In genomic region chr4:75713960-75714359, GRCm38 (mm10) we compare ENCODE assay signal across 14 mouse cellular contexts.
A peak's percentile ranks its signal among the peaks of the same experiment; 100 is the strongest.
DNase-seq lines count a peak whose midpoint lies in the region; ATAC-seq and TF ChIP-seq lines count a peak whose summit lies in the region.
"Had no signal": no experiment of that assay in that cellular context is flagged by ENCODE, and none has a peak within 500 bp of the region (broad histone marks: within the 10 kb centered on the region; RNA-seq: fewer than 3 reads in every experiment).

No protein-coding gene starts in this region.

- DNase-seq in cerebellum, adult 2 months = no peak
- no peak for DNase-seq in cerebellum, adult 9-10 months
- DNase-seq in layer of hippocampus, adult 2 months (ENCODE audit: low spot score in 2 of 2) = no peak
- DNase-seq in layer of hippocampus, adult 18-20 months (ENCODE audit: low spot score in 2 of 2) = no peak
- DNase-seq in 416B (ENCODE audit: low read depth) = peak; percentile 12
- peak; percentile 56 for DNase-seq in ZHBTc4 (ENCODE audit: low read depth, low spot score)
- no peak for DNase-seq in forebrain, embryonic 10.5 days (ENCODE audit: extremely low spot score, low spot score)
- DNase-seq: B cell, adult 2 months; gastrocnemius, postnatal 36 days; right cerebral cortex, postnatal 25 days had no signal

- 92% methylated on average over 1 of the region's 1 CpGs for WGBS in cerebellum, adult 2 months
- 88% methylated on average over 1 of the region's 1 CpGs for WGBS in forebrain, embryonic 13.5 days
- WGBS in forebrain, embryonic 10.5 days = 89% methylated on average over 1 of the region's 1 CpGs

- no peak overlapping the region for H3K4me3 ChIP-seq in cerebellum, adult 2 months (replicated peaks; ENCODE audit: insufficient read depth, low read depth, low read length)
- H3K4me3 ChIP-seq in layer of hippocampus, adult 2 months = no peak overlapping the region
- H3K4me3 ChIP-seq in forebrain, embryonic 13.5 days = no peak overlapping the region
- no peak overlapping the region for H3K4me3 ChIP-seq in forebrain, embryonic 10.5 days
- H3K4me3 ChIP-seq: forebrain, embryonic 15.5 days; limb, embryonic 12.5 days had no signal

- H3K4me1 ChIP-seq in cerebellum, adult 2 months (ENCODE audit: control insufficient read depth, insufficient read depth, low read length) = no peaks in the 10 kb centered on the region
- H3K4me1 ChIP-seq in forebrain, embryonic 13.5 days = no peaks in the 10 kb centered on the region
- H3K4me1 ChIP-seq in forebrain, embryonic 10.5 days = no peaks in the 10 kb centered on the region
- H3K4me1 ChIP-seq: forebrain, embryonic 15.5 days; limb, embryonic 12.5 days had no signal

- no peaks in the 10 kb centered on the region for H3K27me3 ChIP-seq in cerebellum, adult 2 months (ENCODE audit: control insufficient read depth, insufficient read depth, low read length)
- no peaks in the 10 kb centered on the region for H3K27me3 ChIP-seq in forebrain, embryonic 13.5 days
- no peaks in the 10 kb centered on the region for H3K27me3 ChIP-seq in forebrain, embryonic 10.5 days (ENCODE audit: poor library complexity, severe bottlenecking)
- H3K27me3 ChIP-seq: forebrain, embryonic 15.5 days; limb, embryonic 12.5 days had no signal

- H3K4me2 ChIP-seq in forebrain, embryonic 13.5 days = no peak overlapping the region
- H3K4me2 ChIP-seq: forebrain, embryonic 15.5 days; limb, embryonic 12.5 days had no signal

- TF ChIP-seq POLR2A in cerebellum, adult 2 months (IDR thresholded peaks at IDR 0.05; ENCODE audit: borderline replicate concordance, insufficient read depth, low read length) = no peak

- no peak overlapping the region for H3K9ac ChIP-seq in forebrain, embryonic 13.5 days
- H3K9ac ChIP-seq: forebrain, embryonic 15.5 days; limb, embryonic 12.5 days had no signal

- no peak for ATAC-seq in forebrain, embryonic 13.5 days
- ATAC-seq: forebrain, embryonic 15.5 days had no signal

- 0 out of 2 replicates have a peak, but pooled peaks have one; percentile 10 for TF ChIP-seq CTCF in cerebellum, adult 2 months (IDR thresholded peaks at IDR 0.05; ENCODE audit: borderline replicate concordance, insufficient read depth, low read depth, low read length)
- peak; percentile 51 for TF ChIP-seq CTCF in layer of hippocampus, adult 2 months (conservative IDR thresholded peaks at IDR 0.05)

- no peak overlapping the region for H3K27ac ChIP-seq in cerebellum, adult 2 months (ENCODE audit: insufficient read depth, low read length)
- no peak overlapping the region for H3K27ac ChIP-seq in layer of hippocampus, adult 2 months
- H3K27ac ChIP-seq in forebrain, embryonic 13.5 days = no peak overlapping the region
- H3K27ac ChIP-seq in forebrain, embryonic 10.5 days = no peak overlapping the region
- H3K27ac ChIP-seq: forebrain, embryonic 15.5 days; limb, embryonic 12.5 days; macrophage had no signal

- H3K36me3 ChIP-seq in forebrain, embryonic 13.5 days (ENCODE audit: poor library complexity, severe bottlenecking) = no peaks in the 10 kb centered on the region
- H3K36me3 ChIP-seq in forebrain, embryonic 10.5 days (replicated peaks) = no peaks in the 10 kb centered on the region
- H3K36me3 ChIP-seq: forebrain, embryonic 15.5 days; limb, embryonic 12.5 days had no signal

- H3K9me3 ChIP-seq in forebrain, embryonic 13.5 days (replicated peaks) = no peaks in the 10 kb centered on the region
- H3K9me3 ChIP-seq in forebrain, embryonic 10.5 days = peaks cover 2% of the 10 kb centered on the region; the same call in 1 of the 2 replicates
- H3K9me3 ChIP-seq: forebrain, embryonic 15.5 days had no signal

Comparison
In these comparisons a context has a peak if more than half of its experiments do, and no peak if none do; other contexts are left out.
1. DNase-seq: peak in 416B (single experiment) and ZHBTc4 (single experiment); none in cerebellum, adult 2 months (0 of 2), cerebellum, adult 9-10 months (single experiment), layer of hippocampus, adult 2 months (0 of 2), layer of hippocampus, adult 18-20 months (0 of 2) and forebrain, embryonic 10.5 days (single experiment).